Mouse (Mus musculus): ENCODE measurements around the gene Gm49320. TPM values are rescaled to one million over a fixed set of nuclear protein-coding genes. Genes with fewer than 3 reads are reported as not detected.

Gene Gm49320
- polyA plus RNA-seq, 1 experiment from 2014 or later, result 0.73 TPM

DNA sequence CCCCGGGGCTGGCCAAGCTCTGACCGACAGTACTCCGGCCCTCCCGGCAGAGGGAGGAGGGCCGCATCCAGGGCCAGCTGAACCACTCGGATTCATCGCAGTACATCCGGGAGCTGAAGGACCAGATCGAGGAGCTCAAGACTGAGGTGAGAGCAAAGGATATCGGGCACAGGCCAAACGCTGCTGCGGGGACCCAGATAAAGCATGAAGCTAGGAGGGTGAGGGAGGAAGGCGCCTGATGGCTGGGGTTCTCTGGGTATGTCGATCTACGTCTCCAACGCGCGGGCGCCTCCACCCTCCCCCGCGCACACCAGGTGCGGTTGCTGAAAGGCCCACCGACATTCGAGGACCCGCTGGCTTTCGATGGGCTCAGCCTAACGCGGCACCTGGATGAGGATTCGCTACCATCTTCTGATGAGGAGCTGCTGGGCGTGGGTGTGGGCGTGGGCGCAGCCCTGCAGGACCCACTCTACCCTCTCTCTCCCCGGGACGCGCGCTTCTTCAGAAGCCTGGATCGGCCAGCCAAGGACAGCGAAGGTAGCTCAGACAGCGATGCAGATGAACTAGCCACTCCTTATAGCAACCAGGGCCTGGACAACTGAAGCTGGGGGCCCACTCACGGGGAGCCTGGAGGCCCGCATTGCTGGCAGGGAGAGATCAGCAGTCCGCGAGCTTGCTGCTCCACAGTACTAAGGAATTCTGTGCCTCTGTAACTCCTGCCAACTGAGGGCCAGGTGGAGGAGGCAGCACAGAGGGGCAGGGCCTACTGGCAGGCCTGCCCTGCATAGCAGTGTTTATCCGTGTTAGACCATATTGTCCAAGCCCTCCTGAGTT, 32.3 kb upstream of the Gm49320 start:
- Histone ChIP-seq H3K4me2 (ENCODE audit: low read length) (no peak overlapping the region), H3K36me3 (ENCODE audit: control insufficient read depth, insufficient read depth, low read length) (peaks cover 45% of the 10 kb centered on the region), H3K9ac (ENCODE audit: low read depth, low read length) (peak overlapping the region; percentile 36; the same call in 1 of the 2 replicates), H3K4me3 (ENCODE audit: low read depth, low read length) (no peak overlapping the region), H3K27ac (ENCODE audit: low read length) (no peak overlapping the region), H3K4me1 (ENCODE audit: control insufficient read depth, insufficient read depth, low read length) (no peaks in the 10 kb centered on the region), H3K27me3 (ENCODE audit: control insufficient read depth, insufficient read depth, low read depth, low read length) (peaks cover 3% of the 10 kb centered on the region; the same call in 1 of the 2 replicates), H3K9me3 (replicated peaks; ENCODE audit: control insufficient read depth, low read length, poor library complexity, severe bottlenecking) (no peaks in the 10 kb centered on the region; the same call in 1 of the 2 replicates)
- ATAC-seq, result no peak; the same call in 1 of the 2 replicates
- WGBS, result 11% methylated on average over 44 of the region's 44 CpGs

DNA sequence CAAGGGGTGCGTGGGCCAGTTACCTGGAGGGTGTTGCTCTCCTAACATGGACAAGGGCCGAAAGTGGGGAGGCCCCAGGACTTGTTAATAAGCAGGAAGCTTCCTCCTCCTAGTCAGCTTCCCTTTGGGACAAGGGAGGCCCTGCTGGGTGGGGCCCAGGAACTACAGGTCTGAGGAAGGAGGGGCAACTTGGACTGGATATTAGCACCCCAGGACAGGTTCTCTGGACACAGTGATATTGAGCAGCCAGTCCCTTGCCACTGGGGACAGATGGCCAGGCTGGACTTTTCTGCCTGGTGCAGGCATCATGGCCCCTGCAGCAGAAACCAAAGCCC, 31.7 kb upstream of the Gm49320 start:
- WGBS, result 50% methylated on average over 2 of the region's 2 CpGs
- Histone ChIP-seq H3K36me3 (ENCODE audit: control insufficient read depth, insufficient read depth, low read length) (peaks cover 45% of the 10 kb centered on the region), H3K4me3 (ENCODE audit: low read depth, low read length) (no peak overlapping the region), H3K4me1 (ENCODE audit: control insufficient read depth, insufficient read depth, low read length) (no peaks in the 10 kb centered on the region), H3K9ac (ENCODE audit: low read depth, low read length) (peak overlapping the region; percentile 12; the same call in 1 of the 2 replicates), H3K27ac (ENCODE audit: low read length) (no peak overlapping the region), H3K9me3 (replicated peaks; ENCODE audit: control insufficient read depth, low read length, poor library complexity, severe bottlenecking) (no peaks in the 10 kb centered on the region; the same call in 1 of the 2 replicates), H3K4me2 (ENCODE audit: low read length) (no peak overlapping the region), H3K27me3 (ENCODE audit: control insufficient read depth, insufficient read depth, low read depth, low read length) (peaks cover 3% of the 10 kb centered on the region; the same call in 1 of the 2 replicates)
- no peak for ATAC-seq

GRCm38 (mm10) chr8:4211097-4211496, 27.6 kb upstream of the Gm49320 start:
- 64% methylated on average over 6 of the region's 6 CpGs for WGBS
- Histone ChIP-seq H3K27me3 (ENCODE audit: control insufficient read depth, insufficient read depth, low read depth, low read length) (no peaks in the 10 kb centered on the region), H3K4me2 (ENCODE audit: low read length) (no peak overlapping the region), H3K9ac (ENCODE audit: low read depth, low read length) (no peak overlapping the region), H3K27ac (ENCODE audit: low read length) (no peak overlapping the region), H3K4me1 (ENCODE audit: control insufficient read depth, insufficient read depth, low read length) (peaks cover 33% of the 10 kb centered on the region), H3K36me3 (ENCODE audit: control insufficient read depth, insufficient read depth, low read length) (peaks cover 22% of the 10 kb centered on the region), H3K4me3 (ENCODE audit: low read depth, low read length) (no peak overlapping the region), H3K9me3 (replicated peaks; ENCODE audit: control insufficient read depth, low read length, poor library complexity, severe bottlenecking) (no peaks in the 10 kb centered on the region; the same call in 1 of the 2 replicates)
- ATAC-seq, result no peak

- 2% methylated on average over 24 of the region's 25 CpGs for WGBS
- ATAC-seq, result peak; percentile 4
Observed at GRCm38 (mm10) chr8:4212809-4213209, 25.9 kb upstream of the Gm49320 start.

DNA sequence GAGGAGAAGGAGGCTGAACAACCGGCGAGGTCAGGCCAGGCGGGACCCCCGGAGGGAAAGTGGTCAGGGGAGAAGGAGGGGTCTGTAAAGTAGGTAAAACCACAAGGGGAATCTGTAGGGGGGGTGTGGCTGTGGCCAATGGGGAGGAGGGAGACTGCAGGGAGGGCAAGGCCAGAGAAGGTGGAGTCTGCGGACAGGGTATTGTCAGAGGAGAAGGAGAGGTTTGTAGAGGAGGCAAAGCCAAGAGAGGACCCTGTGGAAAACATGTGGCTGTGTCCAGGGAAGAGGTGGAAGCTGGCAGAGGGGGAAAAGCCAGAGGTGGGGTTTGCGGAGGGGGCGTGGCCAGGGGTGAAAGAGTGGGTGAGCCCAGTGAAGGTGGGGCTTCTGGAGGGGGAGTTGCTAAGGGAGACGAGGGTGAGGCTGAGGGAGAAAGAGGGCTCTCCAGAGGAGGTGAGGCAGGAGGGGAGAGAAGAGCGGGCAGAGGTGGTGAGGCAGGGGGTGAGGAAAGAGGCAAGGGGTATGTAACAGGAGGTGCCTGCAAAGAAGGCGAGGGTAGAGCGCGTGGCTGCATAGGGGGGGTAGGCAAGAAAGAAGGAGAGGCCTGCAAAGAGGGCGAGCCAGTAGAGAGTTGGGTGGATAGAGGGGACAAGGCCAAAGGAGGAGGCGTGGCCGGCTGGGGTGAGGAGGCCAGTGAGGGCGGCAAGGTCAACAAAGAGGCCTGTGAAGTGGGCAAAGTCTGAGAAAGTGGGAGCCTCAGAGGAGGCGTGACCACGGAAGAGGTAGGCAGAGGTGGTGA, 25.3 kb upstream of the Gm49320 start:
- WGBS, result 6% methylated on average over 18 of the region's 18 CpGs
- Histone ChIP-seq H3K27ac (ENCODE audit: low read length) (peak overlapping the region; percentile 71), H3K9ac (ENCODE audit: low read depth, low read length) (peak overlapping the region; percentile 75), H3K4me3 (ENCODE audit: low read depth, low read length) (peak overlapping the region; percentile 52), H3K4me1 (ENCODE audit: control insufficient read depth, insufficient read depth, low read length) (peaks cover 39% of the 10 kb centered on the region), H3K36me3 (ENCODE audit: control insufficient read depth, insufficient read depth, low read length) (peaks cover 15% of the 10 kb centered on the region), H3K4me2 (ENCODE audit: low read length) (peak overlapping the region; percentile 98), H3K9me3 (replicated peaks; ENCODE audit: control insufficient read depth, low read length, poor library complexity, severe bottlenecking) (no peaks in the 10 kb centered on the region; the same call in 1 of the 2 replicates), H3K27me3 (ENCODE audit: control insufficient read depth, insufficient read depth, low read depth, low read length) (no peaks in the 10 kb centered on the region)
- peak; percentile 5 for ATAC-seq

More at GRCm38 (mm10) chr8:4212809-4213209, 25.9 kb upstream of the Gm49320 start:
- Histone ChIP-seq H3K4me1 (ENCODE audit: control insufficient read depth, insufficient read depth, low read length) (peaks cover 37% of the 10 kb centered on the region), H3K27ac (ENCODE audit: low read length) (peak overlapping the region; percentile 71), H3K27me3 (ENCODE audit: control insufficient read depth, insufficient read depth, low read depth, low read length) (no peaks in the 10 kb centered on the region), H3K4me3 (ENCODE audit: low read depth, low read length) (peak overlapping the region; percentile 52), H3K4me2 (ENCODE audit: low read length) (peak overlapping the region; percentile 98), H3K9me3 (replicated peaks; ENCODE audit: control insufficient read depth, low read length, poor library complexity, severe bottlenecking) (no peaks in the 10 kb centered on the region; the same call in 1 of the 2 replicates), H3K36me3 (ENCODE audit: control insufficient read depth, insufficient read depth, low read length) (peaks cover 17% of the 10 kb centered on the region), H3K9ac (ENCODE audit: low read depth, low read length) (peak overlapping the region; percentile 75)

GRCm38 (mm10) chr8:4214006-4214980, 24.4 kb upstream of the Gm49320 start:
- peak overlapping the region; percentile 98 for H3K4me2 ChIP-seq (ENCODE audit: low read length)
- no peaks in the 10 kb centered on the region; the same call in 1 of the 2 replicates for H3K9me3 ChIP-seq (replicated peaks; ENCODE audit: control insufficient read depth, low read length, poor library complexity, severe bottlenecking)
- H3K27me3 ChIP-seq (ENCODE audit: control insufficient read depth, insufficient read depth, low read depth, low read length), result no peaks in the 10 kb centered on the region
- H3K27ac ChIP-seq (ENCODE audit: low read length), result peak overlapping the region; percentile 58
- H3K4me1 ChIP-seq (ENCODE audit: control insufficient read depth, insufficient read depth, low read length), result peaks cover 39% of the 10 kb centered on the region
- peaks cover 12% of the 10 kb centered on the region for H3K36me3 ChIP-seq (ENCODE audit: control insufficient read depth, insufficient read depth, low read length)
- H3K9ac ChIP-seq (ENCODE audit: low read depth, low read length), result peak overlapping the region; percentile 75
- 15% methylated on average over 33 of the region's 33 CpGs for WGBS
- peak overlapping the region; percentile 52 for H3K4me3 ChIP-seq (ENCODE audit: low read depth, low read length)
- ATAC-seq, result no peak

GRCm38 (mm10) chr8:4216296-4216695, 22.4 kb upstream of the Gm49320 start:
- peak; percentile 12 for ATAC-seq

More at GRCm38 (mm10) chr8:4216296-4216695, 22.4 kb upstream of the Gm49320 start:
- WGBS, result 2% methylated on average over 18 of the region's 18 CpGs
- no peaks in the 10 kb centered on the region for H3K9me3 ChIP-seq (replicated peaks; ENCODE audit: control insufficient read depth, low read length, poor library complexity, severe bottlenecking)
- no peaks in the 10 kb centered on the region; the same call in 1 of the 2 replicates for H3K36me3 ChIP-seq (ENCODE audit: control insufficient read depth, insufficient read depth, low read length)
- H3K27me3 ChIP-seq (ENCODE audit: control insufficient read depth, insufficient read depth, low read depth, low read length), result no peaks in the 10 kb centered on the region
- peak overlapping the region; percentile 53 for H3K4me3 ChIP-seq (ENCODE audit: low read depth, low read length)
- H3K4me2 ChIP-seq (ENCODE audit: low read length), result peak overlapping the region; percentile 98
- H3K4me1 ChIP-seq (ENCODE audit: control insufficient read depth, insufficient read depth, low read length), result peaks cover 39% of the 10 kb centered on the region
- H3K9ac ChIP-seq (ENCODE audit: low read depth, low read length), result peak overlapping the region; percentile 85
- peak overlapping the region; percentile 96 for H3K27ac ChIP-seq (ENCODE audit: low read length)

Measured in midbrain, embryonic 16.5 days (tissue).